In the genomic region with DNA sequence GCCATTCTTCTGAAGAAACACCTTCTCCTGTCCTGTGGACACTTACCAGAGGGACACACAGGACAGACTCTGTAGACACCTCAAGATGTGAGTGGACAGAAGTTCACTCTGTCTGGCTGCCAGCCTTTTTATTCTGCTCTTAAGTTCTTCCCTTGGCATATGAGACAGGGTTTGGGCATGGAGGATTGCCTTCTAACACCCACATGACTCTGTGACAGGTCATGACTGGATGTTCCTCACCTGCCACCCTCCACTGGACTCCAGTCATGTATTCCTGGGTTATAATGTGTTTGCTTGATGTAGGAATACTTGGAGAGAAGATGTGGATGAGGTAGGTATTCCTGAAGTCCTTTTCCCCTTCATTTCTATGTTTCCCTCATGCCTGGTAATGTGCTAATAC, we compare ENCODE assay signal across 21 mouse cellular contexts. TPM values are rescaled to one million over a fixed set of nuclear protein-coding genes. Genes with fewer than 3 reads are reported as not detected.
DNase-seq lines count a peak whose midpoint lies in the region; ATAC-seq and TF ChIP-seq lines count a peak whose summit lies in the region.
"Had no signal": no experiment of that assay in that cellular context is flagged by ENCODE, and none has a peak within 500 bp of the region (broad histone marks: within the 10 kb centered on the region; RNA-seq: fewer than 3 reads in every experiment).

Gene Lce1k, minus strand, starts transcription at position 101 of the 400 bp plus-strand sequence.

- no peak for DNase-seq in lung, adult 2 months
- no peak for DNase-seq in lung, adult 18-20 months
- DNase-seq in stomach, postnatal 0 days (ENCODE audit: low spot score): no peak
- DNase-seq in midbrain, embryonic 10.5 days (ENCODE audit: low spot score): no peak
- DNase-seq: adrenal gland, adult 2 months; adrenal gland, adult 8-10 months; adrenal gland, postnatal 10 days; adrenal gland, postnatal 14 days; adrenal gland, postnatal 25 days; adrenal gland, postnatal 36 days; B cell, adult 2 months; cerebellum, adult 11 months; cerebellum, adult 11-12 months; cerebellum, adult 18-20 months had no signal

- no peaks in the 10 kb centered on the region for H3K9me3 ChIP-seq in stomach, postnatal 0 days (ENCODE audit: control insufficient read depth, low read length)
- no peaks in the 10 kb centered on the region for H3K9me3 ChIP-seq in midbrain, embryonic 10.5 days (replicated peaks)

- no peak for TF ChIP-seq EP300 in stomach, postnatal 0 days (optimal IDR thresholded peaks at IDR 0.05)

- no peaks in the 10 kb centered on the region for H3K27me3 ChIP-seq in stomach, postnatal 0 days (ENCODE audit: control insufficient read depth, insufficient read depth, low read length)
- H3K27me3 ChIP-seq in midbrain, embryonic 10.5 days (ENCODE audit: low read depth, poor library complexity, severe bottlenecking): no peaks in the 10 kb centered on the region
- H3K27me3 ChIP-seq: CH12.LX had no signal

- no peaks in the 10 kb centered on the region for H3K4me1 ChIP-seq in lung, adult 2 months (ENCODE audit: control insufficient read depth, insufficient read depth, low read length)
- no peaks in the 10 kb centered on the region for H3K4me1 ChIP-seq in stomach, postnatal 0 days (replicated peaks; ENCODE audit: control insufficient read depth, insufficient read depth)
- H3K4me1 ChIP-seq in midbrain, embryonic 10.5 days: no peaks in the 10 kb centered on the region

- no peak within 1 kb of the TSS for H3K9ac ChIP-seq in stomach, postnatal 0 days (ENCODE audit: low read length)

- no peaks in the 10 kb centered on the region for H3K36me3 ChIP-seq in stomach, postnatal 0 days (ENCODE audit: control insufficient read depth, insufficient read depth, low read length)
- no peaks in the 10 kb centered on the region for H3K36me3 ChIP-seq in midbrain, embryonic 10.5 days
- H3K36me3 ChIP-seq: G1E had no signal

- H3K4me3 ChIP-seq in lung, adult 2 months (replicated peaks; ENCODE audit: extremely low read depth, low read depth, low read length): no peak within 1 kb of the TSS
- H3K4me3 ChIP-seq in stomach, postnatal 0 days (ENCODE audit: low read depth, low read length): no peak within 1 kb of the TSS
- no peak within 1 kb of the TSS for H3K4me3 ChIP-seq in midbrain, embryonic 10.5 days

- H3K4me2 ChIP-seq in stomach, postnatal 0 days (replicated peaks; ENCODE audit: low read depth): no peak within 1 kb of the TSS

- no peak for ATAC-seq in stomach, postnatal 0 days (ENCODE audit: low FRiP score, low TSS enrichment)
- ATAC-seq: activated CD4-positive, CD25-positive, alpha-beta regulatory T cell, adult 4 months; CD4-positive, CD25-positive, alpha-beta regulatory T cell, adult 4 months; Patski had no signal

- TF ChIP-seq POLR2A in lung, adult 2 months (IDR thresholded peaks at IDR 0.05; ENCODE audit: borderline replicate concordance, extremely low read depth, low read depth, low read length): no peak

- H3K27ac ChIP-seq in stomach, postnatal 0 days (replicated peaks): no peak within 1 kb of the TSS
- no peak within 1 kb of the TSS for H3K27ac ChIP-seq in midbrain, embryonic 10.5 days (replicated peaks)

- no peak for TF ChIP-seq CTCF in lung, adult 2 months (IDR thresholded peaks at IDR 0.05; ENCODE audit: insufficient read depth, low read length)
- no peak for TF ChIP-seq CTCF in stomach, postnatal 0 days (IDR thresholded peaks at IDR 0.05; ENCODE audit: low read depth)

RNA-seq across cellular contexts. Expression of gene Lce1k, which starts in this region (rescaled TPM):
- polyA plus RNA-seq in lung, adult 2 months (2012; rRNA removed): 22.2 TPM in 1 of 2 replicates, not detected in the other
- polyA plus RNA-seq in stomach, postnatal 0 days (2015; fragmentation: Nextera tagmentation; extraction: Ambion mirVana): 86.3 and 98.5 TPM in 2 replicates
- polyA plus RNA-seq in midbrain, embryonic 10.5 days (2016; fragmentation: Nextera tagmentation; extraction: Ambion mirVana): not detected in 2 replicates
- polyA plus RNA-seq: activated CD4-positive, CD25-positive, alpha-beta regulatory T cell, adult 4 months; adrenal gland, adult 2 months; brain, embryonic 14.5 days; C2C12; CD4-positive, CD25-positive, alpha-beta regulatory T cell, adult 4 months; G1E; Patski had no signal
